Mouse (Mus musculus) gastrocnemius, adult 8-10 months (tissue): Measurements from ENCODE around the gene Gm2012. TPM values are rescaled to one million over a fixed set of nuclear protein-coding genes. Genes with fewer than 3 reads are reported as not detected.
"Not testable (repeated sequence)": the region's sequence is repeated elsewhere in the genome, so short reads cannot be mapped to it uniquely, and the experiment has no call there.

ENCODE experiments used
- DNase-seq, 2 experiments: peaks; one replicate each; pipeline ENCODE4 v3.0.0; 2022; ENCODE audit warnings: low spot score in 2 of 2
- microRNA-seq: library from miRNA; unstranded; fragments of <30 nt; microRNA quantifications from one replicate; pipeline ENCODE4 v1.2.0, GENCODE M21; 2022
- total RNA-seq, 4 experiments: library from RNA; stranded (reverse); gene quantifications; 2 replicates each; pipeline ENCODE4 v1.2.4; 2022

The Gm2012 gene
- not detected for total RNA-seq

DNA sequence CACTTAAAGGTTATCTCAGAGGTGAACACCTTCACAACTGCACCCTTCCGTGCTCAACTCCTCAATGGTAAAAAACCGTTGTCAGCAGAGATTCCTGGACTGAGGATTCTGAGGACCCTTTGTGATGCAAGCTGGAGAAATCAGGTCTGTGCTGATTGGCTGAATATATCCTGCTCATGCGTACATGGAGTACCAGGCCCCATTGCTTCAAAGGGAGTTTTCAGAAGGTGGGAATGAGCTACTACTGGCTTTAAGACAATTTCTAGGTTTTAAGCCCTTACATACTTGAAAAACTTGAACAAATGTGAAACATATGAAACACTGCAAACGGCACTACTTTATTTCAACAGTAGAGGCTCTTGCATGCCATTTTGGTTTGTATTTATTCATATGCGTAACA, at the start of gene Gm2012:
Gene Gm2012 (minus strand): TSS at position 101 of the 400 bp plus-strand sequence.
- DNase-seq, result not testable (repeated sequence)

GRCm38 (mm10) chrX:26159146-26159545, 72.0 kb downstream of the Gm2012 start:
- DNase-seq, result not testable (repeated sequence)

Small RNA genes within 50 kb of the gene (microRNA-seq; reads per million reads assigned to microRNA genes)
- gene Gm26302, result not detected

Other genes starting within 250 kb of the Gm2012 start
- not detected for gene Gm5168, start 180.3 kb downstream of the Gm2012 start, total RNA-seq
- not detected for gene Gm2030, start 78.7 kb upstream of the Gm2012 start, total RNA-seq